In the genomic region with DNA sequence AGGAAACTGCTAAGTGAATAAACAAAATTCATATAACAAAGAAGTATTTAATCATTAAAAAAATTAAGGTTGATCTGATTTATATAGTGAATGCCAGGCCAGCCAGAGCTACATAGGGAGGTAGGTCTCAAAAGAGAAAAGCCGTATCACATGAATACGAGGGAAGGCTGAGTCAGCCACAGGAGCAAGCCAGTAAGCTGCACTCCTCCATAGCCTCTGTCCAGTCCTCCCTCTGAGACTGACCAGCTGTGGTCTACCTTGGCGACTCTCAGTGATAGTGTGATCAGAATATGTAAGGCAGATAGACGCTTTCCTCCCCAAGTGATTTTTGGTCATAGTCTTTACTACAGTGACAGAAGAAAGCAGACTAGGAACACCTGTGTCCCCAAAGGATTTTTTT, we compare ENCODE assay signal across 22 mouse cellular contexts.
"Had no signal": no experiment of that assay in that cellular context is flagged by ENCODE, and none has a peak within 500 bp of the region (broad histone marks: within the 10 kb centered on the region; RNA-seq: fewer than 3 reads in every experiment).

No protein-coding gene starts in this region.

- H3K4me2 ChIP-seq: heart, embryonic 11.5 days; heart, embryonic 13.5 days; heart, embryonic 15.5 days; hindbrain, embryonic 13.5 days; hindbrain, embryonic 15.5 days; limb, embryonic 13.5 days; limb, embryonic 15.5 days; liver, embryonic 12.5 days had no signal

- H3K36me3 ChIP-seq: heart, embryonic 13.5 days; heart, embryonic 15.5 days; hindbrain, embryonic 13.5 days; hindbrain, embryonic 15.5 days; limb, embryonic 13.5 days; limb, embryonic 15.5 days; liver, embryonic 12.5 days had no signal

- H3K4me1 ChIP-seq: heart, embryonic 13.5 days; heart, embryonic 15.5 days; hindbrain, embryonic 13.5 days; hindbrain, embryonic 15.5 days; limb, embryonic 13.5 days; limb, embryonic 15.5 days had no signal

- H3K27ac ChIP-seq: heart, embryonic 13.5 days; heart, embryonic 15.5 days; hindbrain, embryonic 13.5 days; hindbrain, embryonic 15.5 days; hindbrain, postnatal 0 days; limb, embryonic 13.5 days; limb, embryonic 15.5 days; liver, embryonic 12.5 days; liver, embryonic 14.5 days had no signal

- H3K4me3 ChIP-seq: heart, embryonic 13.5 days; heart, embryonic 15.5 days; hindbrain, embryonic 13.5 days; hindbrain, embryonic 15.5 days; limb, embryonic 13.5 days; limb, embryonic 15.5 days; liver, embryonic 12.5 days had no signal

- H3K27me3 ChIP-seq: heart, embryonic 13.5 days; heart, embryonic 15.5 days; hindbrain, embryonic 13.5 days; hindbrain, embryonic 15.5 days; limb, embryonic 13.5 days; limb, embryonic 15.5 days; liver, embryonic 12.5 days had no signal

- H3K9ac ChIP-seq: heart, embryonic 13.5 days; heart, embryonic 15.5 days; hindbrain, embryonic 13.5 days; hindbrain, embryonic 15.5 days; limb, embryonic 13.5 days; limb, embryonic 15.5 days; liver, embryonic 12.5 days; liver, embryonic 14.5 days had no signal

- ATAC-seq: hindbrain, postnatal 0 days; intestine, embryonic 16.5 days; liver, embryonic 12.5 days had no signal

- H3K9me3 ChIP-seq: heart, embryonic 13.5 days; heart, embryonic 15.5 days; hindbrain, embryonic 15.5 days; limb, embryonic 13.5 days; limb, embryonic 15.5 days; liver, embryonic 12.5 days had no signal

- DNase-seq: gastrocnemius, postnatal 14 days; gastrocnemius, postnatal 36 days; heart, adult 18-20 months; heart, postnatal 14 days; heart, postnatal 36 days; kidney, adult 11 months; kidney, adult 8-10 months; kidney, postnatal 25 days; layer of hippocampus, adult 9-11 months; layer of hippocampus, postnatal 36 days; left cerebral cortex, postnatal 4 days had no signal
